Mouse (Mus musculus) CD4-positive helper T cell, adult 2 months (primary cell): Measurements from ENCODE around the gene Tjp3.

Experiments used
- DNase-seq: peaks from one replicate; pipeline ENCODE4 v3.0.0-alpha.2; 2012; ENCODE audit warnings: low read depth, missing footprints, low spot score

The Tjp3 gene

GRCm38 (mm10) chr10:81319741-81320549, 28.6 kb upstream of the Tjp3 start:
- DNase-seq, result no peak

DNA sequence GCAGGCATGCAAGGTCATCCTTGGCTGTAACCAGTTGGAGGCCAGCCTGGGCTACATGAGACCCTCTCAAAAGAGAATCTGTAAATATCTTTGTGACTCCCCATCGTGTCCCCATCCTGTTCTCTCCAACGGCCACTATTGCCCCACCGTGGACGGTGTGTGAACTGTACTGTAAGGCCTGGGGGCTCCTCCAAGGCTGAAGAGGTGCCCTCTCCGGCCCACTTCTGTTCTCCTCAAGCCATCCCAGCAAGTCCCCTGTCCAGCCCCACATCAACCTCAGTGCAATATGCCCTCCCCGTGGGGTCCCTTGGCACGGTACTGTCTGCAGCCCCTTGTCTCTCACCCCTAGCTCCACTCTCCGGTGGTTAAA, 27.9 kb upstream of the Tjp3 start:
- DNase-seq, result no peak

- DNase-seq, result no peak
Observed at GRCm38 (mm10) chr10:81318589-81319329, 27.4 kb upstream of the Tjp3 start.

DNA sequence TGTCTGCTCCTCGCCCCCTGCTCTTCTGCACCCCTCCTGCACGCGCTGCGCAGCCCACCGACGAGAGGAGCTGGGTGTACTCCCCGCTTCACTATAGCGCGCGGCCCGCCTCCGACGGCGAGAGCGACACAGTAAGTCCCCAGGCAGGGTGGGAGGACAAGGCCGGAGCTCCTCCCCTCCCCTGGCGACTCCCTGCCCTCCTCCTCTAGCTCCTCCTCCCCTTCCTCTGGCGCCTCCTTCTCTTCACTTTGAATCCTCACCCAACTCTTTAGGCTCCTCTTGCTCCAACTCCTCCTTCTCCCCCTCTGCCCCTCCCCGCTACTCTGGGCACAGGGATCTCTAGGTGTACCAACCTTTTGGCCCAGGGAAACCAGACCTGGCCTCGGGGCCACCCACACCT, 25.9 kb upstream of the Tjp3 start:
- no peak for DNase-seq

- no peak for DNase-seq
Observed at GRCm38 (mm10) chr10:81316338-81317060, 25.1 kb upstream of the Tjp3 start.

DNA sequence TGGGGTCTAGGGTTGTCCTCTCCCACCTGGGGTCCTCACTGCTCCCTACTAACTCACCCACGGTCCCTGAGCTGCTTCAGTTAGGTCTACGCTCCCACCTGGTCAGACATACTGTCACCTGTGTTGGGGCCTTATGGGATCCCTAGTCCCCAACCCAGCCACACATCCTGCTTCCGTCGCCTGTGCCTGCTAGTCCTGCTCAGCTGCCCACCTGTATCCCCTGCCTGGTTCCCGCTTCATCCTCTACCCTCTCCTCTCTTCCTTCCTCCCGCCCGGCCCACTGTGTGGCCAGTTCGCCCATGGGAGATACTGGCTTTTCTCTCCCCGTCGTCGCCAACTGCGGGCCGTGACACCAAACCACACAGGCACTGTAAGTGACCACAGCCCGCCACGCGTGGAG, 24.2 kb upstream of the Tjp3 start:
- no peak for DNase-seq

DNA sequence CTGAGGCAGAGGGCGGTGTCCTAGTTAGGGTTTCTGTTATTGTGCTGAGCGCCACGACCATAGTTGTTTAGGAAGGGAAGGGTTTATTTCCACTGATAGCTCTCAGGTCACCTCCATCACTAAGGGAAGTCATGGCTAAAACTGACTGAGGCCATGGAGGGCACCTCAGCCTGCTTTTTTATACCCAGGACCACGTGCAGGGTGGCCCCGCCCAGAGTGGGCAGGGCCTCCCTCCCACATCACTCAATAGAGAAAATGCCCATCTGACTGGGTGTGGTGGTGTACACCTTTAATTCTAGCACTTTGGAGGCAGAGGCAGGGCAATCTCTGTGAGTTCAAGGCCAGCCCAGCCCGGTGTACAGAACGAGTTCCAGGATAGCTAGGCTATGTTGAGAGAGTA, 22.8 kb upstream of the Tjp3 start:
- DNase-seq, result no peak

DNA sequence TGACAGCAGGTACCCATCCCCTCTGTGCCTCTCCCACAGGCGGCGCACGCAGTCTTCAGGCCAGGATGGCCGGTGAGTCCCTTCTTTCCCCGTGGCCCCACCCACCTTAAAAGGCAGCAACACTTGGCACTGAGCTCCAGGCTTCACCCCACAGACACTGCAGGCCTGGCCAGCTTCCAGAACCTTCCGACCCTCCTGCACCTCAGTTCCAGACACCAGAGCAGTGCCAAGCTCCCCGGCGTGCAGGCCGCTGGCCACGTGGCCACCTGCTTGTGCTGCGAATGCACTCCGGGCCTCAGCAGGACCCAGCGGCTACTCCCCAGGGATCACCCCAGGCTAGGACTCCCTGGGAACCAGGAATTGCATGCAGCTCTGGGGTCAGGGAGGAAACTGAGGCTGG, 22.2 kb upstream of the Tjp3 start:
- DNase-seq, result no peak

DNA sequence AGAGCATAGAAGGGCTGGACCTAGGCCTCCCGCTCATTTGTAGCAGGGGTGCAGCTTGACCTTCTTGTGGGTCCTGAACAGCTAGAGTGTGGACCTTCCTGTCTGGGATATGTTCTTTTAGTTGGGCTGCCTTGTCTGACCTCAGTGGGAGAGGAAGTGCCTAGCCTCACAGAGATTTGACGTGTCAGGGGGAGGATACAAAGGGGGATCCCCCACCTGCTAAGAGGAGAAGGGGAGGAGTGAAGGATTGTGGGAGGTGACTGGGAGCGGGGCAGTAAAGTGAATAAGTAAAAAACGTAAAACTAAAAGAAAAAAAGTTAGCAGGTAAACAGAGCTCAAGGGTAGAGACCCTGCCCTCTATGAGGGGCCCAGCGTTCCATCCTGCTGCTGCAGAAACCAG, 18.2 kb upstream of the Tjp3 start:
- peak; percentile 48 for DNase-seq

- DNase-seq, result no peak
Observed at GRCm38 (mm10) chr10:81306837-81307682, 15.7 kb upstream of the Tjp3 start.

DNA sequence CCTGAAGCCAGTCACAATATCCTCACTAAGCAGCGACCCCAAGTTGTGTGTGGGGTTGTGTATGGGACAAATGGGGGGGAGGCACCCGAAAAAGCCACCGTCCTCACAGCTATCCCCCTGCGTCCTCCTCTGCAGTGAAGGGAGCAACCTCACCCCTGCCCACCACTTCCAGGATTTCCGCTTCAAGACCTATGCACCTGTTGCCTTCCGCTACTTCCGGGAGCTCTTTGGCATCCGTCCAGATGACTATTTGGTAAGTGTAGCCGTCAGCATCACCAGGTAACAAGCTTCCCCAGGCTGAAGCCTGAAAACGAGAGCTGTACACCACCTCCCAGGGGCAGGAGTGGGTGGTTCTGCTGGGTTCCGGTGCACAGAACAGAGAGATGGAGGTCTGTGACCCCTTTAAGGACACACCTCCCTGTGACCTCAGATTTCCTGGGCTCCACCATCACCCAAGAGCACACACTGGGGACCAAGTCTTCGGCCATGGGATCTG, 14.8 kb upstream of the Tjp3 start:
- DNase-seq, result no peak

DNA sequence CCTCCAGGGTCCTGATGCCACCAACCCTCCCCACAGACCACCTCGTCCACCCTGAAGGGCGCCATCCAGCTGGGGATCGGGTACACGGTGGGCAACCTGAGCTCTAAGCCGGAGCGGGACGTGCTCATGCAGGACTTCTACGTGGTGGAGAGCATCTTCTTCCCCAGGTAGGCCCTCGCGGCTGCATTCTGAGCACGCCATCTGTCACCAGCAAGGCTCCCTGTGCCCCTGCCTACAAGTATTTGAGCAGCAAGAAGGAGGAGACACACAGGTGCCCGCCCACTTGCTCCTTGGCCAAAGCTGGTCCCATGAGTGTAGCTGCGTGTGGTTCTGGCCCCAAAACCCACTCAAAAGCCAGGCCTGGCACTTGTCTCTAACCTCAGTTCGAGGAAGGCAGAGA, 14.3 kb upstream of the Tjp3 start:
- no peak for DNase-seq

DNA sequence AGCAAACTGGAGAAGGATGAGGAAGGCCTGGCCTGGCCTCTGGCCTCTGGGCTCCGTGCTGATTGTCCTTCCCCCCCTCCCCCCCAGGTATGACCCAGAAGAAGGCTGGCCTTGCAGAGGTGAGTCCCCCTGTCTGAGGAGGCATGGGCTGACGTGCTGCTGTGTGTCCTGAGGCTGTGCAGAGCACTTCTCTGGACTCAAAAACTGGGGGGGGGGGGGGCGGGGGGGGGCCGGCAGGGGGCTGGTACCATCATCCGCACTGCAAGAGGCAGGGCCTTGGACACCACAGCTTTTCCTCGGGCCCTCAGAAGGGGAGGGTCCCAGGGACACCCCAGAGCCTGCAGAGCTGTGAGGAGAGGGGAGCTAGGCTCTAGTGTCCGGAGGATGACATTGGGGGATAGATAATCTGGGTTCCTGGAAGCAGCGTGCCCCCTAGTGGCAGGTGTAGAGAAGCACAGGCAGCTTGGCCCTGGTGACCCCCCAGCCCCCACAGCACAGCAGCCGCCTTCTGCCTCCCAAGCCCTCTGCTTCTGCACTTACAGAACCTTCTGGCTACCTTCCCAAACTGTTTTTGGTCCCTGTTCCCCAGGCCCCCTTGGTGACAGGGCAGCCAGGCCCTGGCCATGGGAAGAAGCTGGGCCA, 13.3 kb upstream of the Tjp3 start:
- DNase-seq, result peak; percentile 69

DNA sequence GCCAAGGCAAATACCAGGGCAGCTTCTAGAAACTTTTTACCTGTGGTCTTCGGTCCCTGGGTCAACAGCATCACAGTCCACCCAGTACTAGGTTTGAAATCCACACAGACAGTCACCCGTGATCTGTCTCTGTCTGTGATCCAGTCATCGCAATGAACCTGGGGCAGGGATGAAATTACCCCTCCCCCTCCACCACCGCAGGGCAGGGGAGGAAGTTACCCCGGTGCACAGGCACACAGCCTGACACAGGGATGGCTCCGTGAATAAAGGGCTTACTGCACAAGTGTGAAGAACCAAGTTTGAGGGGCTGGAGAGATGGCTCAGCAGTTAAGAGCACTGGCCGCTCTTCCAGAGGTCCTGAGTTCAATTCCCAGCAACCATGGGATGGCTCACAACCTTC, 12.4 kb upstream of the Tjp3 start:
- peak; percentile 55 for DNase-seq

DNA sequence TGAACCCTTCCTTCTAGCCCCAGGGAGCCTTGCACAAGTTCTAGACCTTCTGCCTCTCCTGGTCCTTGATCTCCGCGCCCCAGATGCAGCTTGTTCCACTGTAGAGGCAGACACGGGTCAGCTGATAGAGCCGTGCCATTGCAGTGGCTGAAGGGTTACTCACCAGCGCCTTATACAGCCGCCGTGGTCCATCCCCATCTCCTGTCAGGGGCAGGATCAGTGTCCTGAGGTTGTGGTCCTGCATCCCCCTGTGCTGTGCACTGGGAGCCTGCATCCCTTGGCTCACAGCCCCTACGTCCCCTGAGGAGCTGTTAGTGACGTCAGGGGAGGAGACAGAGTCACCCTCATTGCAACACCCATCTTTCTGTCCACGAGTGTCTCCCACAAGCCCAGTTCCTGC, 11.9 kb upstream of the Tjp3 start:
- DNase-seq, result no peak

- no peak for DNase-seq
Observed at GRCm38 (mm10) chr10:81302781-81303218, 11.4 kb upstream of the Tjp3 start.

DNA sequence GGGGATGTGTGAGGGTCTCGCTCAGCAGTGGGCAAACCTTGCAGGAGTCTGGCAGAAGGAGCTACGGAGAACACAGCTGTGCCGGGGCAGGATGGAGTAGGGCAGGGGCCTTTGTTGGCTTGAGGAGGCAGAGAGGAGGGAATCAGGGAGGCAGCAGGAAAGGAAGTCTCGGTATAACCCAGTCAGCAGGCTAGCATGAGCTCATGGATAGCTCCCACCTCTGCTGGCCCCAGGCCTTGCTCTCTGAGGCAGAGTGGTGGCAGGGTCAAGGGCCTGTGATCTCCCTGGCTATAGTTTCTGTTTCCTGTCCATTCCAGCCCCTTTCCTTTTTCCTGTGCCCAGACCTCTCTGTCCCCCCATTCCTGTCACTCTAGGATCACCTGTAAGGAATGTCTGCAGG, 10.9 kb upstream of the Tjp3 start:
- DNase-seq, result no peak

DNA sequence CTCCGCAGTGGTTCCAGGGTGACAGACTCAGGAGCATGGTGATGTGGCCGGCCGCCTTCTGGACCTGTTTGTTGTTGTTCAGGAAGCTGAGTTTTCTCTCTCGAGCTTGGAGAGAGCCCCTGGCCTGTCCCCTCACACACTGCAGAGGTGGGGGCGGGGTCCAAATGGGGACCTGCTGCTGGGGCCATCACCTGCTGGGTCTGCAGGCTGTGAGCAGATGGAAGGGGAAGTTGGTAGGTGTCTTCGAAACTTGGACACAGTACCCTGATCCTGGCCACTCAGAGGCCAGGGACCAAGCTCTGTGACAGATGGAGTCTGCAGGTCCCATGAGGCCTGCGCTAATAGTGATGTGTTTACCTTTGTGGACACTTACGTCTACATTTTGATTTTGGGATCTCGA, 9.9 kb upstream of the Tjp3 start:
- DNase-seq, result no peak

- no peak for DNase-seq
Observed at GRCm38 (mm10) chr10:81300352-81300907, 9.0 kb upstream of the Tjp3 start.

GRCm38 (mm10) chr10:81299585-81300351, 8.4 kb upstream of the Tjp3 start:
- DNase-seq, result no peak
